Mouse (Mus musculus) olfactory bulb, adult 2 months (tissue): Measurements from ENCODE around the gene Rasgef1a.

Experiments
- CTCF ChIP-seq: fragments of 200-500 bp; IDR thresholded peaks from 2 replicates; pipeline ENCODE4 v1.5.1; 2012; ENCODE audit warnings: low read depth, mild to moderate bottlenecking, low read length, moderate library complexity; ENCODE audit not compliant: insufficient read depth
- POLR2A ChIP-seq: fragments of 200-500 bp; IDR thresholded peaks from 2 replicates; pipeline ENCODE4 v1.6.1; 2012; ENCODE audit warnings: mild to moderate bottlenecking, low read depth, low read length, moderate library complexity; ENCODE audit not compliant: insufficient read depth

DNA sequence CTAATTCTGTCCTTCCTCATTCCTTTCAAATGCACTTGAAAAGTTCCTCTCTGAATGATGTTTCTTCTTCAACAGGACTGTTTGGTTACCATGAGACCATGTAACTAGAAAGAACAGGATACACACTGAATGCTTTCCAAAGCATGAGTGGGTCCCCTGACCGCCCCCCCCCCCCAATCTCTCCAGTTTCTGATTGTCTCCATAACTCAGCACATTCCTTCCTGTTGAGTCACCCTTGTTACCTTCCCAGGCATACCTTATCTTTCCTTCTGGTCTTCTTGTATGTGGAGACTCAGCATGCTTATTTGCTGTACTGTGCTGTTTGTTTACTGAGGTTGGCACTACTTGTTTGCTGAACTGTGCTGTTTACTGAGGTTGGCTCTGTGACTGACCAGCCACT, 20.2 kb downstream of the Rasgef1a start:
- TF ChIP-seq POLR2A (no peak), CTCF (no peak)
